Mouse (Mus musculus) hindbrain, embryonic 11.5 days (tissue): Measurements from ENCODE around the gene Edem3. TPM values are rescaled to one million over a fixed set of nuclear protein-coding genes. Genes with fewer than 3 reads are reported as not detected.
A peak's percentile ranks its signal among the peaks of the same experiment; 100 is the strongest.
"Not testable (repeated sequence)": the region's sequence is repeated elsewhere in the genome, so short reads cannot be mapped to it uniquely, and the experiment has no call there.

Source experiments
- ATAC-seq: fragments of 200-750 bp; cut with Nextera tagmentation; 2 replicates; pipeline ENCODE4 v1.8.0; 2017; ENCODE audit warnings: mild to moderate bottlenecking, moderate TSS enrichment, moderate library complexity; ENCODE audit not compliant: low FRiP score
- DNase-seq: peaks from one replicate; pipeline ENCODE4 v3.0.0-alpha.2; 2015; ENCODE audit warnings: low spot score
- H3K27ac ChIP-seq: fragments of 300-500 bp; sonication (generic); 2 replicates; pipeline ENCODE4 v1.5.1; 2014; ENCODE audit warnings: mild to moderate bottlenecking, low read depth, low read length
- H3K27me3 ChIP-seq: fragments of 300-500 bp; sonication (generic); 2 replicates; pipeline ENCODE4 v1.6.1; 2014; ENCODE audit warnings: mild to moderate bottlenecking, low read length, moderate library complexity, mixed read lengths; ENCODE audit not compliant: control insufficient read depth, insufficient read depth
- H3K36me3 ChIP-seq: fragments of 300-500 bp; sonication (generic); 2 replicates; pipeline ENCODE4 v1.6.1; 2014; ENCODE audit warnings: mild to moderate bottlenecking, low read length, moderate library complexity, mixed read lengths; ENCODE audit not compliant: control insufficient read depth, insufficient read depth
- H3K4me1 ChIP-seq: fragments of 300-500 bp; sonication (generic); replicated peaks from 2 replicates; pipeline ENCODE4 v1.6.1; 2014; ENCODE audit warnings: low read length, mixed read lengths; ENCODE audit not compliant: control insufficient read depth, insufficient read depth
- H3K4me2 ChIP-seq: fragments of 300-500 bp; sonication (generic); replicated peaks from 2 replicates; pipeline ENCODE4 v1.6.1; 2014; ENCODE audit warnings: mild to moderate bottlenecking, low read depth, low read length
- H3K4me3 ChIP-seq: fragments of 300-500 bp; sonication (generic); 2 replicates; pipeline ENCODE4 v1.5.1; 2014; ENCODE audit warnings: low read depth, low read length
- H3K9ac ChIP-seq: fragments of 300-500 bp; sonication (generic); 2 replicates; pipeline ENCODE4 v1.6.1; 2014; ENCODE audit warnings: low read depth, low read length
- H3K9me3 ChIP-seq: fragments of 300-500 bp; sonication (generic); 2 replicates; pipeline ENCODE4 v1.6.1; 2016; ENCODE audit warnings: low read length; ENCODE audit not compliant: control insufficient read depth
- WGBS: fragments of 180-500 bp; shearing (Covaris S2); extraction: QIAGEN DNeasy Blood & Tissue Kit; methylation state at CpG from one replicate; pipeline ENCODE4 v1.1.7; 2014; 5-methylcytosine and 5-hydroxymethylcytosine counted together
- polyA plus RNA-seq: library from polyadenylated mRNA; unstranded; fragments of >200 nt; fragmentation: Nextera tagmentation; extraction: Ambion mirVana; gene quantifications from 2 replicates; pipeline ENCODE4 v1.2.1, GENCODE M21; 2014

Gene Edem3
- polyA plus RNA-seq, 1 experiment from 2014 or later = 21.2 TPM

GRCm38 (mm10) chr1:151811456-151811855 lies 56.3 kb downstream of the Edem3 start:
- no peak for ATAC-seq
- Histone ChIP-seq H3K36me3 (no peaks in the 10 kb centered on the region), H3K9me3 (no peaks in the 10 kb centered on the region), H3K4me2 (no peak overlapping the region), H3K4me3 (no peak overlapping the region), H3K9ac (no peak overlapping the region), H3K4me1 (peaks cover 2% of the 10 kb centered on the region), H3K27ac (no peak overlapping the region), H3K27me3 (no peaks in the 10 kb centered on the region)
- no peak for DNase-seq
- WGBS = 82% methylated on average over 16 of the region's 16 CpGs

- no peak overlapping the region for H3K27ac ChIP-seq
- H3K4me1 ChIP-seq = peaks cover 2% of the 10 kb centered on the region
- H3K9me3 ChIP-seq = no peaks in the 10 kb centered on the region
- no peak for DNase-seq
- H3K4me3 ChIP-seq = no peak overlapping the region
- no peaks in the 10 kb centered on the region for H3K27me3 ChIP-seq
- H3K36me3 ChIP-seq = no peaks in the 10 kb centered on the region
- H3K4me2 ChIP-seq = no peak overlapping the region
- H3K9ac ChIP-seq = no peak overlapping the region
- no peak for ATAC-seq
- 79% methylated on average over 13 of the region's 13 CpGs for WGBS
These were observed 57.0 kb downstream of the Edem3 start for GRCm38 (mm10) chr1:151812004-151812712.

- H3K27ac ChIP-seq = no peak overlapping the region
- no peak overlapping the region for H3K4me2 ChIP-seq
- no peak overlapping the region for H3K9ac ChIP-seq
- no peak for ATAC-seq
- no peaks in the 10 kb centered on the region for H3K27me3 ChIP-seq
- DNase-seq = no peak
- no peaks in the 10 kb centered on the region for H3K36me3 ChIP-seq
- H3K4me1 ChIP-seq = no peaks in the 10 kb centered on the region
- 91% methylated on average over 3 of the region's 3 CpGs for WGBS
- no peak overlapping the region for H3K4me3 ChIP-seq
- H3K9me3 ChIP-seq = no peaks in the 10 kb centered on the region
These were observed 60.9 kb downstream of the Edem3 start for GRCm38 (mm10) chr1:151816051-151816450.

- 90% methylated on average over 7 of the region's 7 CpGs for WGBS
- Histone ChIP-seq H3K4me1 (no peaks in the 10 kb centered on the region), H3K4me2 (no peak overlapping the region), H3K36me3 (no peaks in the 10 kb centered on the region), H3K9ac (no peak overlapping the region), H3K27ac (no peak overlapping the region), H3K27me3 (no peaks in the 10 kb centered on the region), H3K4me3 (no peak overlapping the region), H3K9me3 (no peaks in the 10 kb centered on the region)
- ATAC-seq (no peak), DNase-seq (no peak)
These were observed 64.0 kb downstream of the Edem3 start for GRCm38 (mm10) chr1:151819190-151819589.

- WGBS = 30% methylated on average over 5 of the region's 5 CpGs
- no peaks in the 10 kb centered on the region for H3K9me3 ChIP-seq
- H3K4me1 ChIP-seq = no peaks in the 10 kb centered on the region
- H3K4me3 ChIP-seq = no peak overlapping the region
- H3K27ac ChIP-seq = no peak overlapping the region
- H3K27me3 ChIP-seq = no peaks in the 10 kb centered on the region
- DNase-seq = peak; percentile 86
- no peak for ATAC-seq
- H3K36me3 ChIP-seq = no peaks in the 10 kb centered on the region
- H3K4me2 ChIP-seq = no peak overlapping the region
- H3K9ac ChIP-seq = no peak overlapping the region
These were observed 65.3 kb downstream of the Edem3 start for GRCm38 (mm10) chr1:151820457-151820856.

- Histone ChIP-seq H3K27ac (no peak overlapping the region), H3K4me1 (no peaks in the 10 kb centered on the region), H3K36me3 (no peaks in the 10 kb centered on the region), H3K9ac (no peak overlapping the region), H3K9me3 (no peaks in the 10 kb centered on the region), H3K4me2 (no peak overlapping the region), H3K4me3 (no peak overlapping the region), H3K27me3 (no peaks in the 10 kb centered on the region)
- 92% methylated on average over 7 of the region's 7 CpGs for WGBS
- ATAC-seq = no peak
- no peak for DNase-seq
These were observed 69.9 kb downstream of the Edem3 start for GRCm38 (mm10) chr1:151825065-151825464.

GRCm38 (mm10) chr1:151831791-151832190 lies 76.6 kb downstream of the Edem3 start:
- no peak overlapping the region for H3K4me3 ChIP-seq
- ATAC-seq (no peak), DNase-seq (no peak)
- H3K27ac ChIP-seq = no peak overlapping the region
- H3K9me3 ChIP-seq = 0 out of 2 replicates have a peak, but pooled peaks cover 3% of the 10 kb centered on the region
- 82% methylated on average over 3 of the region's 3 CpGs for WGBS
- no peaks in the 10 kb centered on the region for H3K27me3 ChIP-seq
- H3K4me1 ChIP-seq = no peaks in the 10 kb centered on the region
- no peaks in the 10 kb centered on the region for H3K36me3 ChIP-seq
- no peak overlapping the region for H3K4me2 ChIP-seq
- H3K9ac ChIP-seq = no peak overlapping the region

- WGBS = 91% methylated on average over 4 of the region's 4 CpGs
- no peak for DNase-seq
- no peak overlapping the region for H3K9ac ChIP-seq
These were observed 80.1 kb downstream of the Edem3 start for GRCm38 (mm10) chr1:151835261-151835660.

GRCm38 (mm10) chr1:151840345-151840744 lies 85.2 kb downstream of the Edem3 start:
- 89% methylated on average over 1 of the region's 1 CpGs for WGBS
- ATAC-seq, H3K4me2 ChIP-seq: not testable (repeated sequence)

More at GRCm38 (mm10) chr1:151835261-151835660, 80.1 kb downstream of the Edem3 start:
- H3K27ac ChIP-seq = no peak overlapping the region
- H3K27me3 ChIP-seq = no peaks in the 10 kb centered on the region
- no peak overlapping the region for H3K4me3 ChIP-seq
- no peak overlapping the region for H3K4me2 ChIP-seq
- no peaks in the 10 kb centered on the region for H3K4me1 ChIP-seq
- no peaks in the 10 kb centered on the region for H3K36me3 ChIP-seq
- 0 out of 2 replicates have a peak, but pooled peaks cover 3% of the 10 kb centered on the region for H3K9me3 ChIP-seq
- ATAC-seq = no peak

More at GRCm38 (mm10) chr1:151840345-151840744, 85.2 kb downstream of the Edem3 start:
- H3K36me3 ChIP-seq, DNase-seq, H3K27me3 ChIP-seq, H3K9me3 ChIP-seq, H3K4me3 ChIP-seq, H3K27ac ChIP-seq, H3K4me1 ChIP-seq, H3K9ac ChIP-seq: not testable (repeated sequence)
